Mouse (Mus musculus) cerebellum, adult 9-11 months (tissue): Measurements from ENCODE around the gene Itga2.

Experiments used
- DNase-seq: peaks from one replicate; pipeline ENCODE4 v3.0.0; 2022

Gene Itga2

GRCm38 (mm10) chr13:114931775-114932294 is at the start of gene Itga2:
TSS of gene Itga2 (minus strand) at chr13:114932100.
- no peak for DNase-seq

- DNase-seq: no peak
These were observed 49.0 kb upstream of the Itga2 start for GRCm38 (mm10) chr13:114980831-114981419.

DNA sequence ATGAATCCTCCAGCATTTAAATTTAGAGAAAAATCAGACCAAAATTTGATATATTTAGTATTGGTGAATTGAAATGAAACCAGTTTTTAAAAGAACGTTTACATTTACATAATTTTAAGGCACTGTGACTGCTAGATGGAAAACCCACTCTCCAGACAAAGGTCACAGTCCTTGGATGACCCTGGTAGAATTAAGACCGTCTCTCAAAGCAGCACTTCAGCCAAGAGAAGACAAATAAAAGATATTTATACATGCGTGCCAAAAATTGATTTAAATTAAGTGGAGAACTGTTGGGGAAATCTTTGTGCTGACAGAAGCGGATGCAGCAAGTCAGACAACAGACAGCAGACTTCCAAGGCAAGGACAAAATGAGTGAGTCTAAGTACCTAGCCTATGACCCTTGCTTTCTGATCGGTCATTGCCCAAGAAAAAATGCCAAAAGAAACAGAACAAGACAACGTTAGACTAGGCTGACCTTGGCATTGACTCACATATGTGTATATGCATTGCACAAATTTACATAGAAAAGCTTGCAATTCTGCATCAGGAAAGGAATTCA is 42.7 kb upstream of the Itga2 start:
- no peak for DNase-seq

DNA sequence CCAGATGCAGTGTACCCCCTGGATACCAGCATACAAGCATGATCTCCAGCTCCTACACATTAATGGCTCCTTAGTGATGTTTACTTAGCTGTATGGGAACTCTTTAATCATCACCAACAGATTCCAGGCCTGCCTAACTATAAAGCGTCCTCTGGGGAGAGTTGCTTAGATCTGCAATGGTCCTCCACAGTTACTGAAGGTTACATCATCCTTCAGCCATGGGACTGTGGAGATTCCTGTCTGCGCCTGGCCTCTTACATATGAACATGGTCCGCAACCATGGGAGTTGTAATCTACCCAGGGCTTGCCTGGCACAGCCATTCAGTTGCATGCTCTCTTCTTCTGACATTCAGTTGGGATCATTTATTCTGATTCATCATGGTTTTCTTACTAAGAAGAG is 40.0 kb upstream of the Itga2 start:
- no peak for DNase-seq

GRCm38 (mm10) chr13:114964233-114964632 is 32.3 kb upstream of the Itga2 start:
- peak; percentile 72 for DNase-seq

- DNase-seq: no peak
These were observed 22.6 kb upstream of the Itga2 start for GRCm38 (mm10) chr13:114954516-114954915.

DNA sequence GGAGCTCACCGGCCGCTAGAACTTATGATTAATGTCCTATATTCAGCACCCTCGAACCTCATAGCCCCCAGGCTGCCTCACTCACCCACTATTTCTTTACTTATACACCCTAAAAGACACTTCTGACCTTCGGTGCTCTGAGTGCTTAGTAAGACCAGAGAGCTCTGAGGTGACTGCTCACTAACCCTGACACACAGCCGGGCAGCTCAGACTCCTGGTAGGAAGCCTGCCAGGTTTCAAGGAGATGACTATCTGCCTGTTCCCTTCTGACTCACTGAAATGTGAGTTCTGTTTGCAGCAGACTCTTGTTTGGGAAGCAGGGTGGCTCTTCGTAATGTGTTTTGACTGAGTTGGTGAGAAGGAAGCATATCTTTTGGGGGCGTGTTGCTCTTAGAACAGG is 1.6 kb upstream of the Itga2 start:
- no peak for DNase-seq

DNA sequence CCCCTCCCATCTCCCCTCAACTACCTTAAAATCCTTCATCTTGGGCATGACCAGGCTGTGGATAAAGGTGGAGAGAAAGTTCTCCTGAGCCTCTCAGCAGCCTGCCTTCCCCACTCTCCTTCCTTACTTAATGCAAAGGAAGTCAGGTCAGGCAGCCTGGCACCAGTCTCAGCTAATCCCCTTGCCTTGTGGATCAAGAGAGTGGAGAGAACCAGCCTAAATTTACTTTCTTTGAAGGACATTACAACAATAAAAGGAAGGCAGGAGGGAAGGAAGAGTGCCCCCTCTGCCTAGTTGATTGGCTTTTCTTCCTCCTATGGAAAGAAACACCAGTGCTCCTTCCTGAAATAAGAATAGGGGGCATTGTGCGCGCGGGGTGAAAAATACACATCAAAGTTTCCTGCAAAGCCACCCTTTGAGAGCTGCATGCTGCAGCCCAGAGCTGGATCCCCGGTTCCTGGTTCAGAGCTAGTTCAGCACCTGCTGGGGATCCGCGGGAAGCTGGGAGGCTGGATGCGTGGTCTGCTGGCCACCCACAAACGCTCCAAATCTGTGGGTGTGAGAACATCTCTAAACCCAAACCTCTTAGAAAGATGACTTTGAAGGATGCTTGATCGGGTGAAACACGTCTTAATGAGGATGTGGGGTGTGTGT is 777 bp downstream of the Itga2 start:
- DNase-seq: no peak

- no peak for DNase-seq
These were observed 7.1 kb downstream of the Itga2 start for GRCm38 (mm10) chr13:114924785-114925184.

GRCm38 (mm10) chr13:114923331-114923730 is 8.6 kb downstream of the Itga2 start:
- peak; percentile 4 for DNase-seq

GRCm38 (mm10) chr13:114915767-114916166 is 16.1 kb downstream of the Itga2 start:
- no peak for DNase-seq

DNA sequence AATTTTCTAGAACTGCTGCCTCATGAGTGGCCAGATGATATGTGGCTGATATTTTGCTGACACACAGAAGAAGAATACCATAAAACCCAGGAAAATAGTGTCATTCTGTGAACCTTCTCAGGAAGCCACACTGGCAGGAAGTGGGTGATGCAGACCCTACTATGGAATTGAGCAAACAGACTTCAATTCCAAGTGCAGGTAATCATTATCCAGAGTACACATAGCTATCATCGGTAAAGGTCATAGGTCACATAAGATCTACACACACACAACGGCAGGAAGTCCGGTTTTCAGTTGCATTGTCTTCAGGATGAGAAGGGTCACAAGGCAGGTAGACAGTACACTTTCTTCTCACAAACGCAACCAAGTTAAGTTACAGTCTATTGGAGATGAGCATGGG is 16.9 kb downstream of the Itga2 start:
- no peak for DNase-seq

DNA sequence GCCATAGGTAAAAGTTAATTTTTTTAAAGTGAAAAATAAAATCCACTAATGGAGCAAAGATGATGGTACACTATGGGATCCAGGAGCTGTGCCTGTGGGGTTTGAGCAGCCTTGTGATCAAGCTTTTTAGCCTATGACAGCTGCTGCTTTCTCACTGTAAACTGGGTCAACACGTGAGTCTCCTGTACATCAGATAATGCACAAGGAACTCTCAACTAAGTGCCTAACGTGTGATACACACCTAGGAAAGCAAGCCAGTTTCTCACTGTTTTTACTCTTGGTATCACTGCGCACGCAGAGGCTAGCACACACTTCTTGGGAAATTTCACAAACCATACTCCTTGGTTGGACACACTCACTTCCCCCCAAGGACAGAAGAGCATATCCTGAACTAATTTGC is 17.3 kb downstream of the Itga2 start:
- DNase-seq: no peak

GRCm38 (mm10) chr13:114910629-114911028 is 21.3 kb downstream of the Itga2 start:
- no peak for DNase-seq

GRCm38 (mm10) chr13:114909514-114909913 is 22.4 kb downstream of the Itga2 start:
- no peak for DNase-seq

- no peak for DNase-seq
These were observed 24.0 kb downstream of the Itga2 start for GRCm38 (mm10) chr13:114907876-114908275.

GRCm38 (mm10) chr13:114896751-114897386 is 35.0 kb downstream of the Itga2 start:
- DNase-seq: no peak

DNA sequence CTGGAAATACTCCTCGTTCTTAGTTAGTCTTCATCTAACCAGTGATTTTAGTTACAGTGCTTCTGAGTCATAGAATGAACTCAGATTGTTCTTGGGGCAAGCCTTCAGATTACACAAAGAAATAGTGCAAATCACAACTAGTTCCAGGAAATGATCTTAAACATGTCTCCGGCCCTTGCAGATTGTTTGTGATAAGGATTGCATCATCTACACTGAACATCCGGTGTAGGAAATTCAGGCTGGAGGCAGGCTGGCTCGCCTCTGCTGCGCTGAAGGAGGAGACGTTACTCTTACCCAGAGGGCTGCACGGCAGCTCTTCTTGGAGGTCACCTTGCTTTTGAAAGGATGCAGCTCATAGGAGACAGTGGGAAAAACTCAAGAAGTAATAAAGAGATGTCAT is 36.0 kb downstream of the Itga2 start:
- DNase-seq: no peak

GRCm38 (mm10) chr13:114894718-114895117 is 37.2 kb downstream of the Itga2 start:
- DNase-seq: no peak

GRCm38 (mm10) chr13:114891655-114892054 is 40.2 kb downstream of the Itga2 start:
- no peak for DNase-seq

DNA sequence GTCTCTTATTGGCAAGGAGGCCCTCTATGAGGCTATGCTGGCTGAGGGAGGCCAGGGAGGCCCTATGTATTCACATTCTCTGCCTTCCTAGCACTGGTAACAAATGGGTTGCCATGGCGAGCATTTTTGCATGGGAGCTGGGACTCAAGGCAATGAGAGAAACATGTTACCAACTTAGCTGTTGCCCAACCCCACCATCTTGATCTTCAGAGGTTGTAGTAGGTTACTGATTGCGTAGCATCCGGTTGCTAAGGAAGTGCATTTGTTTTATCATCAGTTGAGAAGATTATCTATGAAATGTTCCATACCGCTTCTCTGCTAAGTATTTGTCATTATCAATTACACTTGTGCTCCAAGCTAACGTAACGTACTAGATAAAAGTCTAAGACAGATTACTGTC is 44.2 kb downstream of the Itga2 start:
- DNase-seq: no peak

- no peak for DNase-seq
These were observed 44.6 kb downstream of the Itga2 start for GRCm38 (mm10) chr13:114887293-114887692.

GRCm38 (mm10) chr13:114885171-114885570 is 46.7 kb downstream of the Itga2 start:
- DNase-seq: no peak

DNA sequence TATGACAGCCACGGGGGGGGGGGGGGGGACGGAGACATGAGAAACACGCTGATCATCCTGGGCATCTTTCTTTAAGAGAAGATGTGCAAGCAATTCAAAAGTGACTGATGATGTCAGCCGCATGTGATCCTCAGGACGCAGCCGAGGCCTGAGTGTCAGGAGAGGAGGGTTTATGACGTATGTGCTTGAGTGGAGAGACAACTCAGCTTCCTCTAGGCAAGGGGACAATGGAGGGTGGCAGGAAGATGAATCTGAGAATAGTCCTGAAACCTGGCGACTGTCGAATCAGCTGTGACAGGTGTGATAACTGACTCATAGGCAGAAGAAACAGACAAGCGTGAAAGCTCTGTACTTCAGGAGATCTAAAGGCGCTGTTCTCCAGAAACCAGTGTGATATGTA is 53.2 kb downstream of the Itga2 start:
- DNase-seq: no peak
